Mouse (Mus musculus): ENCODE results near the gene Snx11. TPM values are rescaled to one million over a fixed set of nuclear protein-coding genes. Genes with fewer than 3 reads are reported as not detected.

The Snx11 gene
- total and polyA plus RNA-seq, 2 experiments from 2014 or later = 36.5 to 71.4 TPM

DNA sequence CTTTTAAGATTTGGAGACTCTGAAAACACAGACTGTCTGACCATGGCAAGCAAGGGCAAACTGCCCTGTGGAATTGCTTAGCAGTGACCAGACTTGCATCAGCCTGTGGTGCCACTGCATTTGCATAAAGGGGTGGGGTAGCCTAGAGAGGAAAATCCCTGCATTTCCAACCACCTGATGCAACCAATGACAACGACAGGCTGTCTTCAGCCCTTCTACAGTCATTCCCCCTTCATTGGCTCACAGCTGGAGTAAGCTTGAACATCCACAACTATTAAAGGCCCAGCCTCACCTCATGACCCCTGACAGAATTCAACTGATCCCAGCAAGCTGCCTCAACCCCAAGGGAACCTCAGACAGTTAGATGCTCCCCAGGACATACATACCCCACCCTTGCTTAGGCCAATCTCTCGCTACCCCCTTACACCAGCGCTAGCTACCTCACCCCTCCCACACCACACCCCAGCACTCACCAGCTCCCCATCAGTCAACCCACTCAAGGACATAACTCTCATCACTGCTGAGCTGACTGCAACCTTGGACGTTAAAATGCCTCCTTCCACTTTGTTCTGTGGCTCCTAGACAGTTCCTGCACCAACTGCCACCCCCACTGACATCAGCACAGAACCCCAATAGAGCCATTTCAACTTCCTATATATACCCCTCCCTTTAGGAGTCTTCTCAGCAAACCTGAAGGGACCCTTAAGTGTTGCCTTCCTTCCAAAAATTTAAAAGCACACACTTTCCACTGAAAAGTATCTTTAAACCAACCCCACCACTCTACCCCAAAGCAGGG lies 45.5 kb upstream of the Snx11 start:
- ATAC-seq (no peak), DNase-seq (ENCODE audit: low spot score) (peak; percentile 9)
- Histone ChIP-seq H3K4me2 (ENCODE audit: low read depth, low read length) (peak overlapping the region; percentile 82), H3K4me1 (ENCODE audit: insufficient read depth, low read length) (peaks cover 41% of the 10 kb centered on the region), H3K9me3 (ENCODE audit: low read length) (no peaks in the 10 kb centered on the region), H3K27me3 (ENCODE audit: insufficient read depth, low read length) (no peaks in the 10 kb centered on the region), H3K4me3 (ENCODE audit: low read length) (peak overlapping the region; percentile 50), H3K9ac (replicated peaks; ENCODE audit: low read length) (peak overlapping the region; percentile 63), H3K27ac (no peak overlapping the region; the same call in 1 of the 2 replicates), H3K36me3 (ENCODE audit: insufficient read depth, low read length) (peaks cover 37% of the 10 kb centered on the region)
- WGBS = 48% methylated on average over 4 of the region's 4 CpGs
- no peak for TF ChIP-seq CTCF (IDR thresholded peaks at IDR 0.05; ENCODE audit: low read depth)

DNA sequence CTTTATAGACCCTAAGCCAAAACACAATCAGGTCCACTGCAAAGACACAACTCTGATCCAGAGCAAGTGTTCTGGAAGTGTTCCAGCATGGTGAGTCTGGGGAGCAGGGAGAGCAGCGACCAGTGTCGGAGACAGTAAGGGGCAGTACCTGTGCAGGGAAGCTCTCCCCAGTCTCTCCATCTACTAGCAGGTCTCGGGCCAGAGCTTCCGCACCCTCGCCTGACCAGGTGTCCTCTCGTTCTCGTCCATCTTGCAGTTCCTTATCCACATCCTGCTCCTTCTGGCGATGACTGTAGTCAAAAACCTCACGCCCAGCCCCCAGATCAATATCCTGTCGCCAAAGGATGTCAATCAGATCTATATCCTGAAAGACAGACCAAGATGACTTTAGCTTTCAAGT lies 44.6 kb upstream of the Snx11 start:
- H3K9me3 ChIP-seq (ENCODE audit: low read length) = no peaks in the 10 kb centered on the region
- H3K27me3 ChIP-seq (ENCODE audit: insufficient read depth, low read length) = no peaks in the 10 kb centered on the region
- H3K4me1 ChIP-seq (ENCODE audit: insufficient read depth, low read length) = peaks cover 31% of the 10 kb centered on the region
- H3K4me2 ChIP-seq (ENCODE audit: low read depth, low read length) = no peak overlapping the region
- no peak for TF ChIP-seq CTCF (IDR thresholded peaks at IDR 0.05; ENCODE audit: low read depth)
- ATAC-seq = no peak
- 92% methylated on average over 10 of the region's 10 CpGs for WGBS
- peaks cover 43% of the 10 kb centered on the region for H3K36me3 ChIP-seq (ENCODE audit: insufficient read depth, low read length)
- no peak for DNase-seq (ENCODE audit: low spot score)
- H3K4me3 ChIP-seq (ENCODE audit: low read length) = no peak overlapping the region
- no peak overlapping the region for H3K27ac ChIP-seq
- no peak overlapping the region for H3K9ac ChIP-seq (replicated peaks; ENCODE audit: low read length)

GRCm38 (mm10) chr11:96818128-96818710 lies 40.9 kb upstream of the Snx11 start:
- no peak for DNase-seq (ENCODE audit: low spot score)
- H3K36me3 ChIP-seq (ENCODE audit: insufficient read depth, low read length) = peaks cover 61% of the 10 kb centered on the region
- H3K27me3 ChIP-seq (ENCODE audit: insufficient read depth, low read length) = no peaks in the 10 kb centered on the region
- H3K4me3 ChIP-seq (ENCODE audit: low read length) = no peak overlapping the region
- peaks cover 3% of the 10 kb centered on the region; the same call in 1 of the 2 replicates for H3K4me1 ChIP-seq (ENCODE audit: insufficient read depth, low read length)
- no peaks in the 10 kb centered on the region for H3K9me3 ChIP-seq (ENCODE audit: low read length)
- TF ChIP-seq CTCF (IDR thresholded peaks at IDR 0.05; ENCODE audit: low read depth) = no peak
- H3K9ac ChIP-seq (replicated peaks; ENCODE audit: low read length) = no peak overlapping the region
- WGBS = 78% methylated on average over 8 of the region's 8 CpGs
- no peak overlapping the region for H3K4me2 ChIP-seq (ENCODE audit: low read depth, low read length)
- no peak overlapping the region for H3K27ac ChIP-seq
- ATAC-seq = no peak

DNA sequence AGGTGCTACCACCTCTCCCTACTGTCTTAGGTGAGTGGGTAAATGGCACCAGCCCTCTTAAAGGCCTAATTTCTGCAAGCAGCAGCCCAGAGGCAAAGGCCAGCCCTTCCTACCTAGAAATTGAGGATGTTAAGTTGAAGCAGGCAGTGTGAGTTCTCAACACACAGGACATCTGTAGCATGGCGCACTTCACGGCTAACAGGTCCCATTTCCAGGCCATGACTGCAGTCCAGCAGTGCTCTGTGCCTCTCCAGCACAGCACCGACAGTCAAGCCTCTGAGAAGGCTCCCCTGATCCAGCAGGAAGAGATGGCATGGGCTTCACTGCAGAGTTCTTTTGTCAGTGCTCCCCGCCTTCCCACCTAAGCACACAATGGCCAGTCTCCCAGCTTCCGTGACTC lies 39.6 kb upstream of the Snx11 start:
- no peak overlapping the region for H3K9ac ChIP-seq (replicated peaks; ENCODE audit: low read length)

DNA sequence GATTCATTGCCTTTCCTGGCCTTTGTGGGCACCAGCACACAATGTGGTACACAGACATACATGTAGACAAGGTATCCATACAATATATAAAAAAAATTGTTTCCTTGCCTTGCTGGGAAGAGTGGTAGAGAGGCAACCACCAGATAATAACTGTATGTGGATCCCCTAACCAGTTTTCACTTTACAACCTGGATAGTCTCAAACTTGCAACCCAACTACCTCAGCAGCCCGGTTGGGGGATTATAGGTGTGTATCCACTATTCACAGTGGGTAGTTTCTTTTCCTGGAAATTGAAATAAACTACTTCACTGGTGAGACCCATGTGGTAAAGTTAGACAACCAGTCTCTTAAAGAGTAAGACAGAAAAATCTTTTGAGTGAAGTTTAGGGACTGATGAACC lies 39.1 kb upstream of the Snx11 start:
- no peak for TF ChIP-seq CTCF (IDR thresholded peaks at IDR 0.05; ENCODE audit: low read depth)
- H3K4me2 ChIP-seq (ENCODE audit: low read depth, low read length) = no peak overlapping the region

More for the DNA sequence above, 39.6 kb upstream of the Snx11 start:
- 49% methylated on average over 5 of the region's 5 CpGs for WGBS
- Histone ChIP-seq H3K4me3 (ENCODE audit: low read length) (no peak overlapping the region), H3K4me1 (ENCODE audit: insufficient read depth, low read length) (no peaks in the 10 kb centered on the region), H3K27me3 (ENCODE audit: insufficient read depth, low read length) (no peaks in the 10 kb centered on the region), H3K9me3 (ENCODE audit: low read length) (no peaks in the 10 kb centered on the region), H3K4me2 (ENCODE audit: low read depth, low read length) (no peak overlapping the region), H3K36me3 (ENCODE audit: insufficient read depth, low read length) (peaks cover 61% of the 10 kb centered on the region), H3K27ac (no peak overlapping the region)
- no peak for TF ChIP-seq CTCF (IDR thresholded peaks at IDR 0.05; ENCODE audit: low read depth)
- DNase-seq (ENCODE audit: low spot score) (no peak), ATAC-seq (no peak)

DNA sequence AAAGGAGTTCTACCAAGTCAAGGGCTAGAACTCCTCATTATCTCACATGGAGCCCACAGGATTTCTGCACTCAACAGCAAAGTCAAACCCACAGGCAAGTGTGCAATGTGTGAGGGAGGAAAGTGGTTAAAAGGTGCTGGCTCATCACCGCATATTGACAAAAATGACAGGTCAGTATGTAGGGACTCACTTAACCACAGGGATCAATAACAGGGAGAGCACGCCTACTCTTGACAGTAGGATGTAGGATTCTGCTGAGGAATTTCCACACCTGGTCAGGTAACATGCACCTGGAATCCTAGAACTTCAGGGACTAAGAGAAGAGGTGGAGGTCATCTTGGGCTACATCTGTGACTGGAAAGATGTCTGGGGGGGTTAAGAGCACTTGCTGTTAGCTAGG lies 38.5 kb upstream of the Snx11 start:
- Histone ChIP-seq H3K4me2 (ENCODE audit: low read depth, low read length) (no peak overlapping the region), H3K9me3 (ENCODE audit: low read length) (no peaks in the 10 kb centered on the region), H3K36me3 (ENCODE audit: insufficient read depth, low read length) (peaks cover 52% of the 10 kb centered on the region), H3K9ac (replicated peaks; ENCODE audit: low read length) (no peak overlapping the region), H3K4me3 (ENCODE audit: low read length) (no peak overlapping the region), H3K27ac (no peak overlapping the region), H3K27me3 (ENCODE audit: insufficient read depth, low read length) (no peaks in the 10 kb centered on the region), H3K4me1 (ENCODE audit: insufficient read depth, low read length) (no peaks in the 10 kb centered on the region)
- TF ChIP-seq CTCF (IDR thresholded peaks at IDR 0.05; ENCODE audit: low read depth) = no peak
- ATAC-seq = no peak
- DNase-seq (ENCODE audit: low spot score) = no peak
- WGBS = 100% methylated on average over 2 of the region's 2 CpGs

More for the DNA sequence above, 39.1 kb upstream of the Snx11 start:
- ATAC-seq (no peak), DNase-seq (ENCODE audit: low spot score) (no peak)
- Histone ChIP-seq H3K4me1 (ENCODE audit: insufficient read depth, low read length) (no peaks in the 10 kb centered on the region), H3K9me3 (ENCODE audit: low read length) (no peaks in the 10 kb centered on the region), H3K27me3 (ENCODE audit: insufficient read depth, low read length) (no peaks in the 10 kb centered on the region), H3K36me3 (ENCODE audit: insufficient read depth, low read length) (peaks cover 58% of the 10 kb centered on the region), H3K4me3 (ENCODE audit: low read length) (no peak overlapping the region), H3K9ac (replicated peaks; ENCODE audit: low read length) (no peak overlapping the region), H3K27ac (no peak overlapping the region)
- WGBS = 94% methylated on average over 1 of the region's 1 CpGs

GRCm38 (mm10) chr11:96814443-96814842 lies 37.1 kb upstream of the Snx11 start:
- WGBS = 83% methylated on average over 2 of the region's 2 CpGs
- Histone ChIP-seq H3K9me3 (ENCODE audit: low read length) (no peaks in the 10 kb centered on the region), H3K36me3 (ENCODE audit: insufficient read depth, low read length) (peaks cover 43% of the 10 kb centered on the region), H3K4me3 (ENCODE audit: low read length) (no peak overlapping the region), H3K27me3 (ENCODE audit: insufficient read depth, low read length) (no peaks in the 10 kb centered on the region), H3K4me1 (ENCODE audit: insufficient read depth, low read length) (no peaks in the 10 kb centered on the region), H3K4me2 (ENCODE audit: low read depth, low read length) (no peak overlapping the region), H3K9ac (replicated peaks; ENCODE audit: low read length) (no peak overlapping the region), H3K27ac (no peak overlapping the region)
- TF ChIP-seq CTCF (IDR thresholded peaks at IDR 0.05; ENCODE audit: low read depth) = no peak
- DNase-seq (ENCODE audit: low spot score) = no peak
- ATAC-seq = no peak

All from hindbrain, postnatal 0 days (tissue).